Mouse (Mus musculus) heart, postnatal 0 days (tissue): ENCODE measurements around the gene Ublcp1.

Experiments used
- CTCF ChIP-seq: IDR thresholded peaks from 2 replicates; pipeline ENCODE4 v1.5.1; 2016; ENCODE audit warnings: antibody characterized with exemption, control low read depth, low read depth
- EP300 ChIP-seq: IDR thresholded peaks from 2 replicates; pipeline ENCODE4 v1.6.1; 2016; ENCODE audit warnings: antibody characterized with exemption, low read depth

GRCm38 (mm10) chr11:44425626-44426025, 44.7 kb downstream of the Ublcp1 start:
- no peak for TF ChIP-seq CTCF
- TF ChIP-seq EP300: no peak
